Mouse (Mus musculus) embryonic facial prominence, embryonic 14.5 days (tissue): ENCODE measurements around the gene Pelo. TPM values are rescaled to one million over a fixed set of nuclear protein-coding genes. Genes with fewer than 3 reads are reported as not detected.

Experiments used
- ATAC-seq: fragments of 200-750 bp; cut with Nextera tagmentation; 2 replicates; pipeline ENCODE4 v1.8.0; 2017; ENCODE audit warnings: low read depth, moderate number of reproducible peaks, moderate TSS enrichment
- DNase-seq: peaks from one replicate; pipeline ENCODE4 v3.0.0-alpha.2; 2015; ENCODE audit warnings: low spot score
- H3K27ac ChIP-seq: fragments of 300-500 bp; sonication (generic); replicated peaks from 2 replicates; pipeline ENCODE4 v1.5.1; 2014; ENCODE audit warnings: low read depth, mild to moderate bottlenecking, low read length, moderate library complexity
- H3K27me3 ChIP-seq: fragments of 300-500 bp; sonication (generic); replicated peaks from 2 replicates; pipeline ENCODE4 v1.6.1; 2014; ENCODE audit warnings: low read length; ENCODE audit not compliant: control insufficient read depth, insufficient read depth
- H3K36me3 ChIP-seq: fragments of 300-500 bp; sonication (generic); 2 replicates; pipeline ENCODE4 v1.6.1; 2014; ENCODE audit warnings: low read length, mixed read lengths; ENCODE audit not compliant: control insufficient read depth, insufficient read depth
- H3K4me1 ChIP-seq: fragments of 300-500 bp; sonication (generic); 2 replicates; pipeline ENCODE4 v1.6.1; 2014; ENCODE audit warnings: antibody characterized with exemption, low read length; ENCODE audit not compliant: control insufficient read depth, insufficient read depth
- H3K4me2 ChIP-seq: fragments of 300-500 bp; sonication (generic); 2 replicates; pipeline ENCODE4 v1.6.1; 2014; ENCODE audit warnings: low read depth, mild to moderate bottlenecking, low read length, moderate library complexity, mixed read lengths
- H3K4me3 ChIP-seq: fragments of 300-500 bp; sonication (generic); 2 replicates; pipeline ENCODE4 v1.5.1; 2014; ENCODE audit warnings: low read depth, mild to moderate bottlenecking, low read length
- H3K9ac ChIP-seq: fragments of 300-500 bp; sonication (generic); 2 replicates; pipeline ENCODE4 v1.6.1; 2014; ENCODE audit warnings: low read depth, mild to moderate bottlenecking, low read length, moderate library complexity, mixed read lengths
- H3K9me3 ChIP-seq: fragments of 300-500 bp; sonication (generic); 2 replicates; pipeline ENCODE4 v1.6.1; 2016; ENCODE audit warnings: low read length; ENCODE audit not compliant: control insufficient read depth
- WGBS: fragments of 180-500 bp; shearing (Covaris S2); extraction: QIAGEN DNeasy Blood & Tissue Kit; methylation state at CpG from one replicate; pipeline ENCODE4 v1.1.7; 2014; 5-methylcytosine and 5-hydroxymethylcytosine counted together
- polyA plus RNA-seq: library from polyadenylated mRNA; unstranded; fragments of >200 nt; fragmentation: Nextera tagmentation; extraction: Ambion mirVana; gene quantifications from 2 replicates; pipeline ENCODE4 v1.2.1, GENCODE M21; 2014

Pelo gene
- polyA plus RNA-seq, 1 experiment from 2014 or later, result 6.6 TPM

- Histone ChIP-seq H3K4me2 (peak within 1 kb of the TSS; percentile 74), H3K4me1 (0 out of 2 replicates have a peak, but pooled peaks cover 3% of the 10 kb centered on the region), H3K4me3 (peak within 1 kb of the TSS; percentile 47), H3K36me3 (no peaks in the 10 kb centered on the region), H3K27ac (peak within 1 kb of the TSS; percentile 69), H3K9me3 (no peaks in the 10 kb centered on the region), H3K9ac (peak within 1 kb of the TSS; percentile 64), H3K27me3 (peaks cover 11% of the 10 kb centered on the region)
- WGBS, result under 1% methylated on average over 25 of the region's 39 CpGs
- peak; percentile 85 for ATAC-seq
- DNase-seq, result peak; percentile 84
These were observed 11.6 kb upstream of the Pelo start, which contains the start of the genes Gm49395 and Itga1 for GRCm38 (mm10) chr13:115101355-115102191. TSS of gene Gm49395 (minus strand) at chr13:115101921. TSS of gene Itga1 (minus strand) at chr13:115101964.

GRCm38 (mm10) chr13:115100381-115101177, 10.6 kb upstream of the Pelo start:
- no peaks in the 10 kb centered on the region for H3K36me3 ChIP-seq
- no peak for DNase-seq
- peak overlapping the region; percentile 74 for H3K4me2 ChIP-seq
- H3K27ac ChIP-seq, result no peak overlapping the region
- ATAC-seq, result no peak
- H3K9ac ChIP-seq, result peak overlapping the region; percentile 64
- H3K27me3 ChIP-seq, result peaks cover 11% of the 10 kb centered on the region
- whole genome bisulfite sequencing, result 30% methylated on average over 11 of the region's 11 CpGs
- peak overlapping the region; percentile 47 for H3K4me3 ChIP-seq
- H3K4me1 ChIP-seq, result 0 out of 2 replicates have a peak, but pooled peaks cover 3% of the 10 kb centered on the region
- H3K9me3 ChIP-seq, result no peaks in the 10 kb centered on the region

DNA sequence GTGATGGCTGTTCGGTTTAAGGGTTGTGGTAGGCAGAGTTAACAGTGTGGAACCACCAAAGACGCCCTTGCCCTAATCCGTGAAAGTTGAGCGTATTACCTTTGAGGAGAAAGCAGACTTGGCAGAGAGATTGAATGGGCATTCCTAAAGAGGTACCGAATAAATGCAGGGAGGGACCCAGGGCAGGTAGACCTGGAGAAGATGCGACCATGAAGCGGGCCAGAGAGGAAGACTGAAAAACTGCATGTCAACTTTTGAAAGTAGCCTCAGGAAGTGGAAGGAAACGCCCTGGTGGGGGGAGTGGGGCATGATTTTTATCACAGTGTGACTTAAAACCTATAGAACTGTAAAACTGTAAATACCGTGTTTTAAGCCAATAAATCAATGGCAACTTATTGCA, 9.4 kb upstream of the Pelo start:
- Histone ChIP-seq H3K4me1 (0 out of 2 replicates have a peak, but pooled peaks cover 3% of the 10 kb centered on the region), H3K36me3 (no peaks in the 10 kb centered on the region), H3K27me3 (peaks cover 11% of the 10 kb centered on the region), H3K9me3 (no peaks in the 10 kb centered on the region), H3K27ac (no peak overlapping the region), H3K4me2 (no peak overlapping the region), H3K4me3 (no peak overlapping the region), H3K9ac (no peak overlapping the region)
- ATAC-seq (no peak), DNase-seq (no peak)
- 90% methylated on average over 9 of the region's 9 CpGs for WGBS

DNA sequence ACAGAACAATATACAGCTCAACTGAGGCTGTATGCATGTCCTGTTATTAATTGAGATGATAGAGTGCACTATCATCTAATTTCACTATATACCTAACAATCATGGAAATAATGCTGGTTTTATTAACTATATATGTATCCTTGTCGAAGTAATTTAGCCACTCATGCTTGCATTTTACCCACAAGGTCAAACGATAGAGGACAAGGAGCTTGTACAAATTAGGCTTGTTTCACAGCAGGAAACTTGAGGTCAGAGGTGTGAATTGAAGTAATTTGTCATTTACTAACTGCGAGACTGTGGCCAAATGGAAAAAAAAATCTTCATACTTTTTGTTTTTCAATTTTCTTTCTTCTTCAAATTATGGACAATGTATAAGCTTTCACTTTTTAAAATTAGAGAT, 8.2 kb upstream of the Pelo start:
- Histone ChIP-seq H3K36me3 (no peaks in the 10 kb centered on the region), H3K27me3 (peaks cover 11% of the 10 kb centered on the region), H3K9ac (no peak overlapping the region), H3K4me3 (no peak overlapping the region), H3K4me2 (no peak overlapping the region), H3K27ac (no peak overlapping the region), H3K4me1 (0 out of 2 replicates have a peak, but pooled peaks cover 3% of the 10 kb centered on the region), H3K9me3 (no peaks in the 10 kb centered on the region)
- DNase-seq, result no peak
- no peak for ATAC-seq
- WGBS, result 64% methylated on average over 3 of the region's 3 CpGs

- WGBS, result 72% methylated on average over 5 of the region's 5 CpGs
- Histone ChIP-seq H3K27ac (no peak overlapping the region), H3K9ac (no peak overlapping the region), H3K4me2 (no peak overlapping the region), H3K36me3 (no peaks in the 10 kb centered on the region), H3K9me3 (no peaks in the 10 kb centered on the region), H3K4me1 (0 out of 2 replicates have a peak, but pooled peaks cover 3% of the 10 kb centered on the region), H3K27me3 (peaks cover 11% of the 10 kb centered on the region), H3K4me3 (no peak overlapping the region)
- DNase-seq (no peak), ATAC-seq (no peak)
These were observed 7.0 kb upstream of the Pelo start for GRCm38 (mm10) chr13:115096965-115097364.

DNA sequence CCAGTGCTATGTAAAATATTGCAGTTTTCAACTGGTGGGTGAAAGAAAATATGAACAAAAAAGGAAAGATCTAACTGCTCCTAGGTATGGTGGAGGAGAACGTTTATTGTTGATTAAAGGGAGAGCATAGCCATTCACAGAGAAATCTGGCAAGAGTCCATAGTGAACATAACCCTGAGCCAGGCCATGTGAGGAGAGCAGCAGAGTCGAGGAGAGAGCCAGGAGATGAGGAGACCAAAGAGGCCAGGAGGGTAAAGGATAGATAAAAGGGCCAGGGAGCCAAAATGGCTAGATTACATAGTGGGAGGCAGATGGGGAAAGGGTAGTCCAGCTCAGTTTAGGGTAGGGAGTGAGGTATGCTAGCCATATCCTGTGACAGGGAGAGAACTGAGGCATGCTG, 6.2 kb upstream of the Pelo start:
- 0 out of 2 replicates have a peak, but pooled peaks cover 2% of the 10 kb centered on the region for H3K4me1 ChIP-seq
- H3K27me3 ChIP-seq, result peaks cover 10% of the 10 kb centered on the region
- H3K9ac ChIP-seq, result no peak overlapping the region
- ATAC-seq (no peak), DNase-seq (no peak)
- H3K9me3 ChIP-seq, result no peaks in the 10 kb centered on the region
- H3K4me3 ChIP-seq, result no peak overlapping the region
- WGBS, result 65% methylated on average over 2 of the region's 2 CpGs
- H3K36me3 ChIP-seq, result no peaks in the 10 kb centered on the region
- no peak overlapping the region for H3K27ac ChIP-seq
- no peak overlapping the region for H3K4me2 ChIP-seq

GRCm38 (mm10) chr13:115095392-115095791, 5.4 kb upstream of the Pelo start:
- Histone ChIP-seq H3K9me3 (no peaks in the 10 kb centered on the region), H3K9ac (no peak overlapping the region), H3K4me3 (no peak overlapping the region), H3K4me2 (no peak overlapping the region), H3K27me3 (peaks cover 5% of the 10 kb centered on the region), H3K36me3 (no peaks in the 10 kb centered on the region), H3K4me1 (0 out of 2 replicates have a peak, but pooled peaks cover 4% of the 10 kb centered on the region), H3K27ac (no peak overlapping the region)
- DNase-seq (no peak), ATAC-seq (no peak)
- WGBS, result 92% methylated on average over 2 of the region's 2 CpGs

- Histone ChIP-seq H3K27me3 (no peaks in the 10 kb centered on the region), H3K9ac (no peak overlapping the region), H3K4me3 (no peak overlapping the region), H3K27ac (no peak overlapping the region), H3K4me2 (no peak overlapping the region), H3K4me1 (peaks cover 8% of the 10 kb centered on the region), H3K36me3 (peaks cover 19% of the 10 kb centered on the region), H3K9me3 (peaks cover 7% of the 10 kb centered on the region; the same call in 1 of the 2 replicates)
- no peak for ATAC-seq
- 74% methylated on average over 3 of the region's 3 CpGs for WGBS
- DNase-seq, result no peak
These were observed 1.5 kb upstream of the Pelo start for GRCm38 (mm10) chr13:115091511-115091910.
